Mouse (Mus musculus): ENCODE measurements around the gene Sstr2.

- TF ChIP-seq EP300 (IDR thresholded peaks at IDR 0.05; ENCODE audit: low read depth) (no peak), CTCF (IDR thresholded peaks at IDR 0.05; ENCODE audit: low read depth) (no peak)
Observed at GRCm38 (mm10) chr11:113652516-113652915, 33.4 kb downstream of the Sstr2 start.
